Mouse (Mus musculus): Measurements from ENCODE around the gene Spata20. TPM values are rescaled to one million over a fixed set of nuclear protein-coding genes. Genes with fewer than 3 reads are reported as not detected.

Spata20 gene
- total and polyA plus RNA-seq, 3 experiments: not detected

GRCm38 (mm10) chr11:94513452-94513851, 27.5 kb upstream of the Spata20 start:
- Histone ChIP-seq H3K4me1 (ENCODE audit: control insufficient read depth in 1 of 2, insufficient read depth in 2 of 2, low read length in 2 of 2) (no peaks in the 10 kb centered on the region), H3K9me3 (replicated peaks; ENCODE audit: insufficient read depth, low read length) (no peaks in the 10 kb centered on the region), H3K36me3 (ENCODE audit: control insufficient read depth in 1 of 2, insufficient read depth in 2 of 2, low read length in 2 of 2) (no peaks in the 10 kb centered on the region), H3K9ac (ENCODE audit: control insufficient read depth, low read depth, low read length, poor library complexity, severe bottlenecking) (no peak overlapping the region), H3K27ac (ENCODE audit: control insufficient read depth, low read depth, low read length) (no peak overlapping the region), H3K4me3 (ENCODE audit: control insufficient read depth in 1 of 2, insufficient read depth in 1 of 2, low read depth in 2 of 2, low read length in 2 of 2) (no peak overlapping the region), H3K79me2 (ENCODE audit: control insufficient read depth, insufficient read depth, low read length, poor library complexity) (no peaks in the 10 kb centered on the region), H3K27me3 (ENCODE audit: control insufficient read depth in 1 of 2, insufficient read depth in 2 of 2, low read length in 2 of 2) (peaks cover 20 to 22% of the 10 kb centered on the region in 2 experiments)
- TF ChIP-seq USF2 (IDR thresholded peaks at IDR 0.05; ENCODE audit: borderline replicate concordance in 1 of 2, insufficient read depth in 1 of 2, low read depth in 1 of 2, low read length in 2 of 2): no peak
- no peak for TF ChIP-seq POLR2AphosphoS2 (IDR thresholded peaks at IDR 0.05; ENCODE audit: low read length)
- no peak for TF ChIP-seq UBTF (IDR thresholded peaks at IDR 0.05; ENCODE audit: borderline replicate concordance, insufficient read depth, low read depth, low read length)
- no peak for TF ChIP-seq MEF2A (IDR thresholded peaks at IDR 0.05; ENCODE audit: extremely low read depth, insufficient replicate concordance, low read depth, low read length, poor library complexity, severe bottlenecking)
- no peak for TF ChIP-seq ZMIZ1 (IDR thresholded peaks at IDR 0.05; ENCODE audit: low read depth, low read length)
- no peak for TF ChIP-seq USF1 (IDR thresholded peaks at IDR 0.05; ENCODE audit: low read depth, low read length)
- no peak for TF ChIP-seq GATA1 (IDR thresholded peaks at IDR 0.05; ENCODE audit: low read depth, low read length)
- no peak for TF ChIP-seq GABPA (IDR thresholded peaks at IDR 0.05; ENCODE audit: low read depth, low read length)
- TF ChIP-seq MYC (IDR thresholded peaks at IDR 0.05; ENCODE audit: low read depth, low read length): no peak
- TF ChIP-seq ZNF384 (IDR thresholded peaks at IDR 0.05; ENCODE audit: low read depth, low read length): no peak
- TF ChIP-seq TBP (IDR thresholded peaks at IDR 0.05; ENCODE audit: low read depth, low read length): no peak
- TF ChIP-seq TAL1 (IDR thresholded peaks at IDR 0.05; ENCODE audit: low read length): no peak
- DNase-seq (ENCODE audit: low read depth, low spot score): no peak

GRCm38 (mm10) chr11:94508976-94509375, 23.0 kb upstream of the Spata20 start:
- TF ChIP-seq RCOR1 (IDR thresholded peaks at IDR 0.05; ENCODE audit: low read depth, low read length): 0 out of 2 replicates have a peak, but pooled peaks have one; percentile 66
- no peak for TF ChIP-seq MAX (IDR thresholded peaks at IDR 0.05; ENCODE audit: low read length)
- peak; percentile 56 for TF ChIP-seq GATA1 (IDR thresholded peaks at IDR 0.05; ENCODE audit: low read depth, low read length)
- no peak for TF ChIP-seq TAL1 (IDR thresholded peaks at IDR 0.05; ENCODE audit: low read length)
- no peak for TF ChIP-seq GABPA (IDR thresholded peaks at IDR 0.05; ENCODE audit: low read depth, low read length)
- TF ChIP-seq MYB (IDR thresholded peaks at IDR 0.05; ENCODE audit: low read depth, low read length): no peak
- TF ChIP-seq TBP (IDR thresholded peaks at IDR 0.05; ENCODE audit: low read depth, low read length): no peak
- TF ChIP-seq NELFE (IDR thresholded peaks at IDR 0.05; ENCODE audit: low read depth, low read length): no peak
- no peak for TF ChIP-seq HCFC1 (IDR thresholded peaks at IDR 0.05; ENCODE audit: low read depth, low read length)
- TF ChIP-seq BHLHE40 (IDR thresholded peaks at IDR 0.05; ENCODE audit: borderline replicate concordance, low read depth, low read length): peak; percentile 28; the same call in 1 of the 2 replicates
- 0 out of 2 replicates have a peak, but pooled peaks have one; percentile 5 for TF ChIP-seq SMC3 (IDR thresholded peaks at IDR 0.05; ENCODE audit: low read depth, low read length)
- Histone ChIP-seq H3K79me2 (ENCODE audit: control insufficient read depth, insufficient read depth, low read length, poor library complexity) (no peaks in the 10 kb centered on the region), H3K4me3 (ENCODE audit: control insufficient read depth in 1 of 2, insufficient read depth in 1 of 2, low read depth in 2 of 2, low read length in 2 of 2) (no peak overlapping the region), H3K9me3 (replicated peaks; ENCODE audit: insufficient read depth, low read length) (no peaks in the 10 kb centered on the region), H3K27ac (ENCODE audit: control insufficient read depth, low read depth, low read length) (no peak overlapping the region), H3K27me3 (ENCODE audit: control insufficient read depth in 1 of 2, insufficient read depth in 2 of 2, low read length in 2 of 2) (peaks cover 7 to 16% of the 10 kb centered on the region in 2 experiments), H3K36me3 (ENCODE audit: control insufficient read depth in 1 of 2, insufficient read depth in 2 of 2, low read length in 2 of 2) (no peaks in the 10 kb centered on the region), H3K4me1 (ENCODE audit: control insufficient read depth in 1 of 2, insufficient read depth in 2 of 2, low read length in 2 of 2) (no peaks in the 10 kb centered on the region), H3K9ac (ENCODE audit: control insufficient read depth, low read depth, low read length, poor library complexity, severe bottlenecking) (no peak overlapping the region)
- DNase-seq (ENCODE audit: low read depth, low spot score): peak; percentile 24

Measured in MEL (cell line).